Mouse (Mus musculus) left cerebral cortex, adult 2 months (tissue): Measurements from ENCODE around the gene Gtf3c4. TPM values are rescaled to one million over a fixed set of nuclear protein-coding genes. Genes with fewer than 3 reads are reported as not detected.

Source experiments
- DNase-seq, 2 experiments: peaks; one replicate each; pipeline ENCODE4 v3.0.0; 2021 to 2022; ENCODE audit warnings: low spot score in 2 of 2, mixed read lengths in 1 of 2; ENCODE audit errors: extremely low spot score in 1 of 2
- H3K27ac ChIP-seq: fragments of 200-600 bp; 2 replicates; pipeline ENCODE4 v1.8.1; 2022
- H3K4me3 ChIP-seq: fragments of 200-600 bp; 2 replicates; pipeline ENCODE4 v1.8.1; 2022
- CTCF ChIP-seq: fragments of 200-600 bp; IDR thresholded peaks from 2 replicates; pipeline ENCODE4 v1.8.1; 2022; ENCODE audit warnings: antibody characterized with exemption, mild to moderate bottlenecking, moderate library complexity
- intact Hi-C: fragments of 180-260 bp; cut with DNase I; formaldehyde crosslinking; loops from one replicate; pipeline ENCODE4 v1.15.1; 2025
- total RNA-seq, 2 experiments: library from RNA; stranded (reverse); gene quantifications; 2 replicates each; pipeline ENCODE4 v1.2.3; 2021

Gtf3c4 gene
- total RNA-seq, 2 experiments from 2014 or later, result 35.0 to 35.7 TPM

DNA sequence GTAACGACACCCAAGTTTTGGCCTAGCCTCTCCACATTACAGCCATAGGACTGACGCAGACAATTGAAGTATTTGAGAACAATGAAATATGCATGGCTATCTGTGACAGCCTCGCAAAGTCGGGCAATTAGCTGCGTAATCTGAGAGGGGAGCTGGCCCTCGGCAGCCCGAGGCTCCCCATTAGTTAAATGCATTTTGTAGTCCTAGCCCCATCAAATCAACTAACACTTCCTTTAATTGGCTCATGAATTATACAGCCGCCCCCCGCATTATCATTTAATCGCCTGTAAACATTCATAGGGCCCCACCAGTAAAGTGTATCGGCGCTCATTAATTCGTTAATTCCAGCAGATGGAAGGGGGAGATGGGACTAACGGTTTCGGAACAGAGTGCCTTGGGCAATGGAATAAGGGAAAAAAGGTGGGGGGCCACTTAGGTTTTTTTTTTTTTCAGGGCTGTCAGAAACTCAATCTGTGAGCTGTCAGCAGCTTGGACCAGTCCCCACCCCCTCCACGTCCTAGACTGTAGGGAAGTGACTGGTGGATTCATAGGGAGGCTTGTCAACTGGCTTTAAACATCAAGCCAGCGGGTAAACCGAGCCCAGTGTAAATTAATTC is 42.6 kb downstream of the Gtf3c4 start:
- H3K27ac ChIP-seq, result no peak overlapping the region
- intact Hi-C loops, result no loop called here

DNA sequence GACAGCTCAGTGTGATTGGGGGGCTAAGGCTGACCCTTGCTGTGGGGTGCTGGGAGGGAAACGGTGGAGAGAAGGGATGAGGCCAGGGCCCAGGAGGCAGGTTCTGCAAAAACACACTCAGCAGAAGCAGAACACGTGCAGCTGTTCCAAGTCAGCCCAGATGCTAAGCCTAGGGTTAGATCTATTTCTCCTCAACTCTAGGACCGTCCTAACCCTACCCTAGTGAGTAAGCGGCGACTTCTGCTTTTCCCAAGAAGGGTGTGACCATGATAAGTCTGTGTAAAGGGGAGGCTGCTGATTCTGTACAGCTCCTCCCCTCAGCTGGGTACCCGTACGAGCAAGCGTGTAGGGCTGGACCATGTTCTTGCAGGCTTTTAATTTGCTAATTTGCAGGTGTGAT is 43.9 kb downstream of the Gtf3c4 start:
- no peak overlapping the region for H3K27ac ChIP-seq
- no peak for TF ChIP-seq CTCF
- no peak overlapping the region for H3K4me3 ChIP-seq
- no peak for DNase-seq
- intact Hi-C loops, result no loop called here

More for the DNA sequence above, 42.6 kb downstream of the Gtf3c4 start:
- H3K4me3 ChIP-seq, result no peak overlapping the region
- no peak for DNase-seq
- TF ChIP-seq CTCF, result no peak

DNA sequence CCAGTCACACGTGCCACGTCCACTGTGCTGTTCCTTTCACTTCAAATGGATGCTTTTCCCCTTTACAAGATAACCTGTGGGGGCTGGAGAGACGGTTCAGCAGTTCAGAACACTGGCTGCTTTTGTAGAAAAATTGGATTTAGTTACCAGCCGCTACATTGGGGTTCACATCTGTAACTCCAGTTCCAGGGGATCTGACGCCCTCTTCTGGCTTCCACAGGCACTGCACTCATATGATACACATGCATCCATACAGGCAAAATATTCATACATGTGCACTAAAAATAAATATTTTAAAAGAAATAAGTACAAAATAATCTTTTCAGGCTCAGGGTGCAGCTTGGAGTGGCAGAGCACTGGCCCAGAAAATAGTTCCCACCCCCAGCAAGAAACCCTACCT is 45.5 kb downstream of the Gtf3c4 start:
- no peak overlapping the region for H3K4me3 ChIP-seq
- intact Hi-C loops, result no loop called here
- no peak for DNase-seq
- TF ChIP-seq CTCF, result peak; percentile 5; the same call in 1 of the 2 replicates
- H3K27ac ChIP-seq, result no peak overlapping the region

- TF ChIP-seq CTCF, result no peak
- DNase-seq, result peak in 1 of 2 experiments; percentile 11
- Histone ChIP-seq H3K27ac (no peak overlapping the region), H3K4me3 (no peak overlapping the region)
- intact Hi-C loops, result no loop called here
Measured at GRCm38 (mm10) chr2:28792931-28793610, 47.1 kb downstream of the Gtf3c4 start.

GRCm38 (mm10) chr2:28787067-28787619 is 53.0 kb downstream of the Gtf3c4 start:
- no peak overlapping the region for H3K27ac ChIP-seq
- DNase-seq, result no peak
- no peak for TF ChIP-seq CTCF
- no peak overlapping the region for H3K4me3 ChIP-seq
- intact Hi-C loops, result no loop called here

- intact Hi-C loops, result no loop called here
- H3K4me3 ChIP-seq, result no peak overlapping the region
- DNase-seq, result no peak
- no peak overlapping the region for H3K27ac ChIP-seq
- no peak for TF ChIP-seq CTCF
Measured at GRCm38 (mm10) chr2:28786355-28787066, 53.6 kb downstream of the Gtf3c4 start.

DNA sequence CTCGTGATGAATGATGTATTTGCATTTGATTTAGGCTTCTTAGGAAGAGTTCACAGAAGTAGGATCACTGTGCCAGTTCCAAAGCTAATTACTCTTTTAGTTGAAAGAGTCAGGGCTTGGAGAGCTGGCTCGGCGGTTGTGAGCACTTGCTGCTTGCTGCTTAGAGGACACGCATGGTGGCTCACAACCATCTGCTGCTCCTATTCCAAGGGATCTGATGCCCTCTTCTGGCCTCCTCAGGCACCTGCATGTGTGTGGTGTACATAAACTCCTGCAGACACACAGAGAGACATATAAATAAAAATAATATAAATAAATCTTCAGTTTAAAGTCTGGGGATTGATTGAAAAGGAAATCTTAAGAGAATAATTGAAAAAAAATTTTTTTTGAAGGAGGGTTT is 58.9 kb downstream of the Gtf3c4 start:
- H3K27ac ChIP-seq, result no peak overlapping the region
- intact Hi-C loops, result no loop called here
- no peak for DNase-seq
- TF ChIP-seq CTCF, result no peak; the same call in 1 of the 2 replicates
- H3K4me3 ChIP-seq, result no peak overlapping the region

GRCm38 (mm10) chr2:28780001-28780782 is 60.0 kb downstream of the Gtf3c4 start:
- TF ChIP-seq CTCF, result no peak
- DNase-seq, result no peak
- H3K4me3 ChIP-seq, result no peak overlapping the region
- H3K27ac ChIP-seq, result no peak overlapping the region
- intact Hi-C loops, result no loop called here

DNA sequence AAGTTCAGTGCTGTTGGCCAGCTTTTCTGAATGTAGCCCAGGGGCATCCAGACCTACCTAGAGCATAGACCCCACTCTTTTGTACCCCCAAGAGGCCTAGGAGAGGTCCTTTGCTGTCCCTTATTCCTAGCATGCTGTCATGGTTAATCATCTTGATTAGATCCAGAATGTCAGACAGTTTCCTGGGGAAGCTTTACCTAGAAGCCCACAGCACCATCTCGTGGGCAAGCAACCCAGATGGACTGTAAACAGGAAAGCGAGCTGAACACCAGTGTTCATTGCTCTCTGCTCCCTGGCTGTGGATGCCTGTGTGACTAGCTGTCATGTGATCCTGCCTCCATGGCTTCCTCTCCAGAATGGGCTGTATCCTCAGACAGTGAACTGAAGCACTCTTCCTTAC is 63.4 kb downstream of the Gtf3c4 start:
- no peak for DNase-seq
- Histone ChIP-seq H3K27ac (no peak overlapping the region), H3K4me3 (no peak overlapping the region)
- TF ChIP-seq CTCF, result no peak
- intact Hi-C loops, result no loop called here

DNA sequence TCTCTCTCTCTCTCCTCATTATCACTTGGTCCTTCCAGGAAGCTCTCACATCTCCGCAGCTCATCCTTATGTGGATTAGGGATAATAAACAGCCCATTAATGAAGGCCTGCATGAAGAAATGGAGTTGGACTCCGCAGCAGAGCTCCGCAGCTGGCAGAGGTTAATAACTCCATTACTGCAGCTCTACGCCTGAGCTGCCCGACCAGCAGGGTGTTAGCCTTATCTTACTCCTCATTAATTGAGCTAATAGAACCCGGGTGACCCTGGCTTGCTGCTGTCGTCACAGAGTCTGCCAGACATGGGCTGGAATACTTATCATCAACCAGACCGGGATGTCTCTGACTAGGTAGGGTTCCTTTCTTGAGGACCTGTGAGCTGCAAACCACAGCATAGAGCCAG is 66.1 kb downstream of the Gtf3c4 start:
- no peak for DNase-seq
- no peak overlapping the region for H3K27ac ChIP-seq

More for the DNA sequence above, 66.1 kb downstream of the Gtf3c4 start:
- no peak for TF ChIP-seq CTCF
- H3K4me3 ChIP-seq, result no peak overlapping the region
- intact Hi-C loops, result no loop called here

Other genes with a start within 250 kb of the Gtf3c4 start
- gene Gfi1b, start 218.4 kb downstream of the Gtf3c4 start, total RNA-seq, result not detected
- 10 to 100 TPM; 53.8 to 57.2 TPM for gene Tsc1, start 199.1 kb downstream of the Gtf3c4 start, total RNA-seq
- not detected for gene Spaca9, start 140.6 kb downstream of the Gtf3c4 start, total RNA-seq
- gene Ak8, start 140.2 kb downstream of the Gtf3c4 start, total RNA-seq, result 1 to 10 TPM; 1.1 to 1.7 TPM
- gene Ddx31, start within 50 bp of the Gtf3c4 start, total RNA-seq, result 1 to 10 TPM; 7.5 to 9.2 TPM
- not detected for gene Barhl1, start 76.3 kb upstream of the Gtf3c4 start, total RNA-seq
- gene Cfap77, start 214.7 kb upstream of the Gtf3c4 start, total RNA-seq, result under 1 TPM in 1 of 2 experiments, not detected in 1; 0.47 TPM
- gene Ttf1, start 219.9 kb upstream of the Gtf3c4 start, total RNA-seq, result 10 to 100 TPM; 10.4 to 11.7 TPM